Mouse (Mus musculus) ES-E14 (cell line): ENCODE measurements around the gene Slc10a7.

Experiments
- CHD2 ChIP-seq: IDR thresholded peaks from 2 replicates; pipeline ENCODE4 v1.6.1; 2014; ENCODE audit warnings: mild to moderate bottlenecking, low read depth, low read length, inconsistent platforms
- HCFC1 ChIP-seq: IDR thresholded peaks from 2 replicates; pipeline ENCODE4 v1.6.1; 2012; ENCODE audit warnings: low read length, inconsistent platforms, borderline replicate concordance; ENCODE audit not compliant: insufficient read depth
- MAFK ChIP-seq: IDR thresholded peaks from 2 replicates; pipeline ENCODE4 v1.6.1; 2014; ENCODE audit warnings: mild to moderate bottlenecking, low read depth, low read length, inconsistent platforms; ENCODE audit not compliant: insufficient read depth
- ZC3H11A ChIP-seq: IDR thresholded peaks from 2 replicates; pipeline ENCODE4 v1.6.1; 2012; ENCODE audit warnings: low read depth, mild to moderate bottlenecking, inconsistent platforms, low read length, borderline replicate concordance
- ZNF384 ChIP-seq: IDR thresholded peaks from 2 replicates; pipeline ENCODE4 v1.6.1; 2012; ENCODE audit warnings: low read depth, low read length, inconsistent platforms

DNA sequence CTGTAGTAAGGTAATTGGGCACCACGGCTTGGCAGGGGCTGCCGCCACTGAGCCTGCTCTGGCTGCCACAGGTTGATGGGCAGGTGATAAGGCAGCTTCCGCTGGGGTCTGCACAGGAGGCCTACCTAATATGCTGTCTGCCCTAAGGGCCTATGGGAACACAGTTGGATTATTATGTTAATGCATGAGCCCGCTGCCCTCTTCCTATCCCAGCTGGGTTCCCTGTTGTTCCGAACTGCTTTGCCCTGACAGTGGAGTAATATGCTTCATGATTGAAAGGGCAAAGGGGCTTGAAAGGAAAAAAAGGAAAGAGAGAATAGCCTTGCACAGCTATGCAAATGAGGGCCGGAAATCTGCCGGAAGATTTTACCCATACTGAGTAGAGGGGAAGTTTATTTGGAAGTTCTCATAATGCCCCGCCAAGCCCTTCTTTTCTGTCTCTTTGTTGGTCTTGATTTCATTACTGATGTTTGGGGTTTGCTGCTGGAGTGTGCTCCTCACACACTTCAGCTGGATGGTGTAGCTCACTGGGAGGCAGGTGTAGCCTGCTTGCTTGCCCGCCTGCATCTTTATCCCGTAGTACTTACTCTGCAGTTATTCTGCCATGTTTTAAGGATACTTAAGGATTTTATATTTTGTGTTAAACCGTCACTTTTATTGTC, 47.8 kb downstream of the Slc10a7 start:
- TF ChIP-seq MAFK = no peak
- TF ChIP-seq CHD2 = no peak
- no peak for TF ChIP-seq HCFC1
- TF ChIP-seq ZC3H11A = no peak
- no peak for TF ChIP-seq ZNF384
